Mouse (Mus musculus) urinary bladder, postnatal 0 days (tissue): Measurements from ENCODE around the gene Sp6. TPM values are rescaled to one million over a fixed set of nuclear protein-coding genes. Genes with fewer than 3 reads are reported as not detected.

ENCODE experiments used
- microRNA-seq: library from miRNA; unstranded; fragments of <30 nt; microRNA quantifications from one replicate; pipeline ENCODE4, GENCODE M21; 2016
- polyA plus RNA-seq: library from polyadenylated mRNA; unstranded; fragments of >200 nt; fragmentation: Nextera tagmentation; extraction: Ambion mirVana; gene quantifications from 2 replicates; pipeline ENCODE4 v1.2.1, GENCODE M21; 2015

The Sp6 gene
- 11.5 and 15.0 TPM in 2 replicates for polyA plus RNA-seq

DNA sequence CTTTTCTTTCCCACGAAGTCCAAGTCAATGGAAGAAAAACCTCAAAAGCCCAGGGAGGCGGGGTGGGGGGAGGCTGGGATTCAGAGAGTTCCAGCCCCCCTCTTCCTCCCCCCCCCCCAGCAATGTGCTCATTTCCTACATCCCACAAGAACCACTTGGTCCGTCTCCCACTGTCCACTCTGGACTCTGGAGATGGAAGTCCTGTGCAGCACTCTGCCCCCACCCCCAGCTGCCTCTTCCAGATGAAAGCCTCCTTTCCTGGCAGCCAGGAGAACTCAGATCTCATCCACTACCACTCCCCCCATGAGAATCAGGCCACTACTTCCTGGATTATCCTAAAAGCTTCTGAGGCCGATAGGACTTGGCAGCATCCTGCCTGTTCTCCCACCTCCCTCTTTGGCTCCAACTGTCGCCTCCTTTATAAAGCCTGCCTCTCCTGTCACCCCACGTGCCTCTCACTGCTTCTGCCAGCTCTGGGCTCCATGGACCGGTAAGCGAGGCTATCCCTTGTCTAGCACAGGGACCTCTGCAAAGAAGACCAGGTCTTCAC lies at the start of gene Sp6:
Gene Sp6 (plus strand): TSS at position 274 of the 550 bp plus-strand sequence.

GRCm38 (mm10) chr11:96982859-96983258 lies 30.3 kb upstream of the Sp6 start, which contains the start of gene Sp2:
Sp2 (minus strand) TSS chr11:96982959.

GRCm38 (mm10) chr11:97029686-97030417 lies 16.7 kb downstream of the Sp6 start, which contains the start of gene Scrn2:
Scrn2 (plus strand) TSS chr11:97029938.

GRCm38 (mm10) chr11:97041022-97041899 lies 28.1 kb downstream of the Sp6 start, which contains the start of the genes Lrrc46 and Mrpl10:
Lrrc46 (minus strand) TSS chr11:97041407.
Mrpl10 (plus strand) TSS chr11:97041560.

GRCm38 (mm10) chr11:97050216-97050943 lies 37.2 kb downstream of the Sp6 start, which contains the start of gene Osbpl7:
Osbpl7 (plus strand) TSS chr11:97050628.

Small RNAs within 50 kb of the gene (microRNA-seq; reads per million reads assigned to microRNA genes)
- gene Mir8103 = not detected

Other genes with a start within 250 kb of the Sp6 start
- gene Snx11, start 235.8 kb upstream of the Sp6 start, polyA plus RNA-seq = 12.3 and 13.6 TPM in 2 replicates
- 35.2 and 38.8 TPM in 2 replicates for gene Cbx1, start 224.3 kb upstream of the Sp6 start, polyA plus RNA-seq
- 37.7 and 42.1 TPM in 2 replicates for gene Nfe2l1, start 183.4 kb upstream of the Sp6 start, polyA plus RNA-seq
- gene Copz2, start 163.5 kb upstream of the Sp6 start, polyA plus RNA-seq = 170 and 202 TPM in 2 replicates
- gene Cdk5rap3, start 96.9 kb upstream of the Sp6 start, polyA plus RNA-seq = 54.1 and 55.3 TPM in 2 replicates
- 12.4 and 13.8 TPM in 2 replicates for gene Prr15l, start 85.3 kb upstream of the Sp6 start, polyA plus RNA-seq
- gene Pnpo, start 69.4 kb upstream of the Sp6 start, polyA plus RNA-seq = 21.8 and 25.7 TPM in 2 replicates
- gene Sp2, start 30.4 kb upstream of the Sp6 start, polyA plus RNA-seq = 8.4 and 9.4 TPM in 2 replicates
- gene Scrn2, start 16.5 kb downstream of the Sp6 start, polyA plus RNA-seq = 7.0 and 7.7 TPM in 2 replicates
- gene Lrrc46, start 28.0 kb downstream of the Sp6 start, polyA plus RNA-seq = 0.42 and 0.55 TPM in 2 replicates
- gene Mrpl10, start 28.2 kb downstream of the Sp6 start, polyA plus RNA-seq = 50.8 and 57.9 TPM in 2 replicates
- 4.0 and 4.2 TPM in 2 replicates for gene Osbpl7, start 37.2 kb downstream of the Sp6 start, polyA plus RNA-seq
- gene Tbx21, start 101.9 kb downstream of the Sp6 start, polyA plus RNA-seq = not detected in 2 replicates
- 4.1 and 6.0 TPM in 2 replicates for gene Tbkbp1, start 138.1 kb downstream of the Sp6 start, polyA plus RNA-seq
- 26.8 and 33.2 TPM in 2 replicates for gene Kpnb1, start 174.5 kb downstream of the Sp6 start, polyA plus RNA-seq